Mouse (Mus musculus): ENCODE measurements at regions not wholly inside any gene's neighbourhood (a gene's known extent, or its start where the extent isn't known, plus 50 kb on each side); places are given as distances from the start of the nearest gene placed in this dataset.

DNA sequence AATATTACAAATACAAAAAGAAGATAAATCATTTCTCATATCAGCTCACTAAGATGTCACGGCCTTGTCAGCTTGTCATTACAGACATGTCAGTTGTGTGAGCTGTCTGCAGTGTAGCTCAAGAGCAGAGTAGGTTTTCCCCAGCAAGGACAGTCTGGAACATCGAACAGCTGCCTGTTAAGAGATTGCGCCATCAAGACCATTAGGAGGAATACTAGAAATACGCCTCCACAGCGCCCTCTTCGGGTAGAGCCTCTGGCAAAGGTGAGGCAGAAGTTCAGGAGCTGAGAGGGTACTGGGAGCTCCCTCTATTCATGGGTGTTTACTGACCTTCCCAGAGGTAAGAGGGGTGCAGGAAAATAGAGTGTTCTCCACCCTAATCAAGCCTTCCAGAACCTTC, 327.0 kb downstream of the Pax1 start:
- Histone ChIP-seq H3K4me2 (no peak overlapping the region), H3K9me3 (replicated peaks; ENCODE audit: control insufficient read depth, low read length) (no peaks in the 10 kb centered on the region), H3K27me3 (ENCODE audit: control insufficient read depth, insufficient read depth, low read length) (no peaks in the 10 kb centered on the region), H3K4me1 (ENCODE audit: control insufficient read depth, insufficient read depth, low read length) (no peaks in the 10 kb centered on the region), H3K36me3 (ENCODE audit: control insufficient read depth, insufficient read depth, low read length) (no peaks in the 10 kb centered on the region), H3K27ac (ENCODE audit: low read depth, low read length) (no peak overlapping the region), H3K4me3 (ENCODE audit: low read depth, low read length) (no peak overlapping the region), H3K9ac (ENCODE audit: low read depth, low read length) (no peak overlapping the region)
- no peak for ATAC-seq (replicated peaks; ENCODE audit: insufficient number of reproducible peaks, low FRiP score, low TSS enrichment)
- WGBS (ENCODE audit: insufficient replicate concordance), result 20% methylated on average over 6 of the region's 6 CpGs

DNA sequence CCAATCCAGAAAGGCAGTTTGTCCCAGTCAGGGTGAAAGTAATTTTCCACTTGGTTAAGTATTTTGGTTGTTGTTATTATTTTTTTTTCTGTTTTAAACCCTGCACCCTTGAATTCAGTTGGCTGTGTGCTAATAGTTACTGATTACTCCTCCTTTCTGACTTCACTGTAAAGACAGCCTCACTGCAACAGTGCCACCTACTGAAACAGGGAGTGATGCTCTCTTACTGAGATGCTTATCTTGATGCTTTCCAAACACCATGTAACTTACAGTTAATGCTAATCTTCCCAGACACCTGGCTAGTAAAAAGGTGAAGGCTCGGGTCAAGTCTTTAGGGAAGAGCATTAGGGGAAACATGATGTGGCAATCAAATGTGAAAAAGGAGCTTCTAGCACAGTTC, 294.9 kb downstream of the Pax1 start:
- H3K4me3 ChIP-seq (ENCODE audit: low read depth, low read length), result no peak overlapping the region
- no peaks in the 10 kb centered on the region for H3K36me3 ChIP-seq (ENCODE audit: control insufficient read depth, insufficient read depth, low read length)
- H3K9me3 ChIP-seq (replicated peaks; ENCODE audit: control insufficient read depth, low read length), result no peaks in the 10 kb centered on the region
- no peaks in the 10 kb centered on the region for H3K4me1 ChIP-seq (ENCODE audit: control insufficient read depth, insufficient read depth, low read length)
- ATAC-seq (replicated peaks; ENCODE audit: insufficient number of reproducible peaks, low FRiP score, low TSS enrichment), result no peak
- no peak overlapping the region for H3K27ac ChIP-seq (ENCODE audit: low read depth, low read length)
- no peak overlapping the region for H3K4me2 ChIP-seq
- 15% methylated on average over 1 of the region's 1 CpGs for WGBS (ENCODE audit: insufficient replicate concordance)
- H3K27me3 ChIP-seq (ENCODE audit: control insufficient read depth, insufficient read depth, low read length), result no peaks in the 10 kb centered on the region
- H3K9ac ChIP-seq (ENCODE audit: low read depth, low read length), result no peak overlapping the region

DNA sequence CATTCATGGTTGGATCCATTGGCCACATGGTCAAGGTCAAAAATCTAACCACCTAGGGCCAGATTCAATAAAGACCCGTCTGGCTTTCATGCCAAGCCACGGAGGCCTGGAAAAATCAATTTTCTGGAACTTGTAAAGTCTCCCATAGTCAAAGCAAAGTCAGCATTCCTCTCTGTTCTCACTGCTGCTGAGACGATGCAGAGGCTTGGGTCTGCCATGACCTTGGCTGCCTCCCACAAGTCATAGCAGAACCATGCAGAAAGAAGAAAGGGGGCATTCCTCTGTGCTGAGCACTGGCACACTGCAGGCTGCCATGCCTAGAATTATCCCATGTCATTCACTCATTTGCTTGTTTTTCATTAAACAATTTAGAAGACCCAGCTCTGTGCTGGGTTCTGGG, 288.5 kb downstream of the Pax1 start:
- 71% methylated on average over 3 of the region's 3 CpGs for WGBS (ENCODE audit: insufficient replicate concordance)
- Histone ChIP-seq H3K4me2 (no peak overlapping the region), H3K36me3 (ENCODE audit: control insufficient read depth, insufficient read depth, low read length) (no peaks in the 10 kb centered on the region), H3K4me1 (ENCODE audit: control insufficient read depth, insufficient read depth, low read length) (no peaks in the 10 kb centered on the region), H3K4me3 (ENCODE audit: low read depth, low read length) (no peak overlapping the region), H3K27me3 (ENCODE audit: control insufficient read depth, insufficient read depth, low read length) (no peaks in the 10 kb centered on the region), H3K9ac (ENCODE audit: low read depth, low read length) (no peak overlapping the region), H3K27ac (ENCODE audit: low read depth, low read length) (no peak overlapping the region), H3K9me3 (replicated peaks; ENCODE audit: control insufficient read depth, low read length) (no peaks in the 10 kb centered on the region)
- no peak for ATAC-seq (replicated peaks; ENCODE audit: insufficient number of reproducible peaks, low FRiP score, low TSS enrichment)

DNA sequence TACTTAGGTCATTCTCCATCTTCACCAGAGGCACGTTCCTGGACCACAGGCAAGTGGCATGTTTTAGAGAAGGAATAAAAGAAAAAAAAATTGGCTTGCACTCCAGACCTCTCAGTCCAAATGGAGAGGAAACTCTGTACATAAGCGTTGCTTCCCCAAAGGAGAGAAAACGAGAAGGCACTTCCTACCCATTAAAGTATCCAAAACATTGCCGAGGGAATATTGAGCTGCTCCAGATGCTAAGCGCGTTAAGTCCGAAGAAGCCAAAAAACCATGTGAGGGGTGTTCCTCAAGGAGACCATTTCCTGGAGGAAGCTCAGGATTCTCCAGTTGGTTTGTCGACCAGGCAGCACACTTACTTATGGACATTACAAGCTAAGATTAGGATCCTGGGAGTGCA, 286.2 kb downstream of the Pax1 start:
- Histone ChIP-seq H3K4me3 (ENCODE audit: low read depth, low read length) (no peak overlapping the region), H3K4me1 (ENCODE audit: control insufficient read depth, insufficient read depth, low read length) (no peaks in the 10 kb centered on the region), H3K36me3 (ENCODE audit: control insufficient read depth, insufficient read depth, low read length) (no peaks in the 10 kb centered on the region), H3K9ac (ENCODE audit: low read depth, low read length) (no peak overlapping the region), H3K9me3 (replicated peaks; ENCODE audit: control insufficient read depth, low read length) (no peaks in the 10 kb centered on the region), H3K4me2 (no peak overlapping the region), H3K27me3 (ENCODE audit: control insufficient read depth, insufficient read depth, low read length) (no peaks in the 10 kb centered on the region), H3K27ac (ENCODE audit: low read depth, low read length) (no peak overlapping the region)
- 83% methylated on average over 8 of the region's 8 CpGs for WGBS (ENCODE audit: insufficient replicate concordance)
- no peak for ATAC-seq (replicated peaks; ENCODE audit: insufficient number of reproducible peaks, low FRiP score, low TSS enrichment)

DNA sequence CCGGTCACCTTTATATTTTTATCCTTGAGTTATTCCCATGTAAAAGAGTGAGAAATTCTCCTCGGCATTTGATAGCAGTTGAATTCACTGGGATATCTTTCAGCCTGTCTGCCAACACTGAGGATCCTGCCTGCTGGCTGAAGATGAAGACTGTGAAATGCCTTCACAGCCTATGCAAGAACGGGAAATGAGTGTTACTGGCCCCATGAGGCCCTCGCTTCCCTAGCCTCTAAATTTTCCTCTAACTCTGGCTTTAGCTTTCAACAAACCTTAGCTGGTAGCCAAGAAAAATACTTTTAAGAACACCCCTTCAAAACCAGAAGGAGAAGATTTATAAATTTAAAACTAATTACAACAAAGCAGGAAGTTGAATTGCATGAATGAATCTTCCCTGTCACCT, 285.8 kb downstream of the Pax1 start:
- Histone ChIP-seq H3K9ac (ENCODE audit: low read depth, low read length) (no peak overlapping the region), H3K4me3 (ENCODE audit: low read depth, low read length) (no peak overlapping the region), H3K27me3 (ENCODE audit: control insufficient read depth, insufficient read depth, low read length) (no peaks in the 10 kb centered on the region), H3K4me1 (ENCODE audit: control insufficient read depth, insufficient read depth, low read length) (no peaks in the 10 kb centered on the region), H3K27ac (ENCODE audit: low read depth, low read length) (no peak overlapping the region), H3K9me3 (replicated peaks; ENCODE audit: control insufficient read depth, low read length) (no peaks in the 10 kb centered on the region), H3K4me2 (no peak overlapping the region), H3K36me3 (ENCODE audit: control insufficient read depth, insufficient read depth, low read length) (no peaks in the 10 kb centered on the region)
- ATAC-seq (replicated peaks; ENCODE audit: insufficient number of reproducible peaks, low FRiP score, low TSS enrichment), result no peak
- 71% methylated on average over 4 of the region's 4 CpGs for WGBS (ENCODE audit: insufficient replicate concordance)

DNA sequence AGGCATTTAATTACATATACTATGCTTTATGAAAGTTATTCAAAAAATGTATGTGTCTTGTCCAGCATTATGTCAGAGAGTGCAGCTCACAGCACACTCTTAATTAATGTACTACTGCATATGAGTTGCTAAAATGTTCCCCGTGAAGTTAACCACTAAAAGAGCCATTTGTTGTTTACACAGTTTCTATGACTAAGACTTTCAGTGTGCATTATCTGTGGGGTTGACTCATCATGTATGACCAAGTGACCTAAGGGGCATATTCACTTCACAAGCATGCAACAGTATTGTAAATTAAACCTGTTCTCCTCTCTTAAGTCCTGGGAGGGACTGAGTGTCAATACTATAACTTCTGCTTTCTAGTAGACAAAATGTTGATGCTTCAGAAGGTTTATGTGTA, 276.2 kb downstream of the Pax1 start:
- Histone ChIP-seq H3K36me3 (ENCODE audit: control insufficient read depth, insufficient read depth, low read length) (no peaks in the 10 kb centered on the region), H3K4me2 (no peak overlapping the region), H3K4me1 (ENCODE audit: control insufficient read depth, insufficient read depth, low read length) (no peaks in the 10 kb centered on the region), H3K4me3 (ENCODE audit: low read depth, low read length) (no peak overlapping the region), H3K27ac (ENCODE audit: low read depth, low read length) (no peak overlapping the region), H3K9me3 (replicated peaks; ENCODE audit: control insufficient read depth, low read length) (no peaks in the 10 kb centered on the region), H3K9ac (ENCODE audit: low read depth, low read length) (no peak overlapping the region), H3K27me3 (ENCODE audit: control insufficient read depth, insufficient read depth, low read length) (no peaks in the 10 kb centered on the region)
- 59% methylated on average over 1 of the region's 1 CpGs for WGBS (ENCODE audit: insufficient replicate concordance)
- ATAC-seq (replicated peaks; ENCODE audit: insufficient number of reproducible peaks, low FRiP score, low TSS enrichment), result no peak

DNA sequence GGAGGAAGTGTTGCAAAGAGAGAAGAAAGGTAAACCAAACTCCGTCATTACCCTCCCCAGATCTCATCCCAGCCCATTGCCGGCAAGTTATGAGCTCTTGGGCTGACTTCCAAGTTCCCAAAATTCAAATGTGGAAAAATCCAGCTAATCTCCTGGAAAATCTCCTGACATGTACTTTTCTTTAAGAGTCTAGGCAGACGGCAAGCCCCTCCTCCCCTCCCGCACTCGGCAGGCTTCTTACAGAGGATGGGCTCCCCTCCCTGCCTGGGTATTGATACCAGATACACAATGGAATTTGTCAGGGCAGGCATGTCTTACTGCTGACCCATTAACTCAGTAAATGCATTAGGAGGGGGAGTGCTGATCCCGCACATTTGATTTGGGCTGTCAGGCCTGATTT, 271.0 kb downstream of the Pax1 start:
- Histone ChIP-seq H3K36me3 (ENCODE audit: control insufficient read depth, insufficient read depth, low read length) (no peaks in the 10 kb centered on the region), H3K4me3 (ENCODE audit: low read depth, low read length) (no peak overlapping the region), H3K4me1 (ENCODE audit: control insufficient read depth, insufficient read depth, low read length) (no peaks in the 10 kb centered on the region), H3K27ac (ENCODE audit: low read depth, low read length) (no peak overlapping the region), H3K9me3 (replicated peaks; ENCODE audit: control insufficient read depth, low read length) (no peaks in the 10 kb centered on the region), H3K4me2 (no peak overlapping the region), H3K9ac (ENCODE audit: low read depth, low read length) (no peak overlapping the region), H3K27me3 (ENCODE audit: control insufficient read depth, insufficient read depth, low read length) (no peaks in the 10 kb centered on the region)
- ATAC-seq (replicated peaks; ENCODE audit: insufficient number of reproducible peaks, low FRiP score, low TSS enrichment), result no peak
- WGBS (ENCODE audit: insufficient replicate concordance), result 53% methylated on average over 6 of the region's 6 CpGs

DNA sequence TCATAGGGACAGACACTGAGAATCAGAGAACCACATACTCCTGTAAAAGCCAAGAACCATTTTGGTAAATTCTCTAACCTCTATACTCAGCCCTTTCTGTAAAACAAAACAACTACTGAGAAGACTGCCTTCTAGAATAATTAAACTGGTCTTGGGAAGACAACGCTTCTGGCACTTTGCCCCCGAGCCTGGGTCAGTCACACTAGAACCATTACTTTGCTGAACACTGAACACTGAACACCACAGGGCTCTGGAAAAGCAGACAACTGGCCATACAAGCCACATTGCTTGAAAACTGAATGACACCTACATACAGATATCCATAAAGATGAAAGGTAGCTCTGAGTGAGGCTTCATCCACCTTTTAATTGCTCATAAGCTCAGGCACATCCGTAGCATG, 268.0 kb downstream of the Pax1 start:
- ATAC-seq (replicated peaks; ENCODE audit: insufficient number of reproducible peaks, low FRiP score, low TSS enrichment), result no peak
- Histone ChIP-seq H3K27ac (ENCODE audit: low read depth, low read length) (no peak overlapping the region), H3K4me2 (no peak overlapping the region), H3K4me1 (ENCODE audit: control insufficient read depth, insufficient read depth, low read length) (no peaks in the 10 kb centered on the region), H3K9me3 (replicated peaks; ENCODE audit: control insufficient read depth, low read length) (no peaks in the 10 kb centered on the region), H3K9ac (ENCODE audit: low read depth, low read length) (no peak overlapping the region), H3K27me3 (ENCODE audit: control insufficient read depth, insufficient read depth, low read length) (no peaks in the 10 kb centered on the region), H3K4me3 (ENCODE audit: low read depth, low read length) (no peak overlapping the region), H3K36me3 (ENCODE audit: control insufficient read depth, insufficient read depth, low read length) (no peaks in the 10 kb centered on the region)
- WGBS (ENCODE audit: insufficient replicate concordance), result 89% methylated on average over 3 of the region's 3 CpGs

DNA sequence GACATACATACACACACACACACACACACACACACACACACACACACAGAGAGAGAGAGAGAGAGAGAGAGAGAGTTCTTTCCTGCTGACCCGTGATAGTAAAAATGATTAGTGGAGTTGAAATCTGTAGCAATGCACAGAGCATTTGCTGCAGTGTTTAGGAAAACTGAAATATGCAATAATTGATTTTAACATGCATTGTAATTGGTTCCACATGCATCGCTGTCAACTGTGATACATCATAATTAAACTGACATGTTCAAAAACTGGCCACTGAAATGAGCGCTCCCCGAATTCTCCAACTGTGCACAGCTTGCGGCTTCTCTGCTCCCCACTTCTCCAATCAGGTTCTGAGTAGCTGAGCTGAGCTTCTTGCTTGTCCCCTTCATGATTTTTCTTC, 265.4 kb downstream of the Pax1 start:
- no peak overlapping the region for H3K4me2 ChIP-seq
- no peaks in the 10 kb centered on the region for H3K4me1 ChIP-seq (ENCODE audit: control insufficient read depth, insufficient read depth, low read length)
- H3K4me3 ChIP-seq (ENCODE audit: low read depth, low read length), result no peak overlapping the region
- no peak overlapping the region for H3K27ac ChIP-seq (ENCODE audit: low read depth, low read length)
- no peaks in the 10 kb centered on the region for H3K27me3 ChIP-seq (ENCODE audit: control insufficient read depth, insufficient read depth, low read length)
- no peak overlapping the region for H3K9ac ChIP-seq (ENCODE audit: low read depth, low read length)
- WGBS (ENCODE audit: insufficient replicate concordance), result 76% methylated on average over 5 of the region's 5 CpGs
- no peaks in the 10 kb centered on the region for H3K9me3 ChIP-seq (replicated peaks; ENCODE audit: control insufficient read depth, low read length)
- ATAC-seq (replicated peaks; ENCODE audit: insufficient number of reproducible peaks, low FRiP score, low TSS enrichment), result no peak
- H3K36me3 ChIP-seq (ENCODE audit: control insufficient read depth, insufficient read depth, low read length), result no peaks in the 10 kb centered on the region

Data from heart, embryonic 11.5 days (tissue).